9 mouse cellular contexts compared by ENCODE assay signal in genomic region chr1:155281003-155281793, GRCm38 (mm10). TPM values are rescaled to one million over a fixed set of nuclear protein-coding genes. Genes with fewer than 3 reads are reported as not detected.
DNase-seq lines count a peak whose midpoint lies in the region; ATAC-seq and TF ChIP-seq lines count a peak whose summit lies in the region.
"Had no signal": no experiment of that assay in that cellular context is flagged by ENCODE, and none has a peak within 500 bp of the region (broad histone marks: within the 10 kb centered on the region; RNA-seq: fewer than 3 reads in every experiment).

No protein-coding gene starts in this region.

- no peak overlapping the region for H3K4me3 ChIP-seq in bone marrow macrophage, adult 2 months (ENCODE audit: insufficient read depth, low read length)
- no peak overlapping the region for H3K4me3 ChIP-seq in embryonic facial prominence, embryonic 15.5 days (replicated peaks)
- no peak overlapping the region for H3K4me3 ChIP-seq in heart, embryonic 10.5 days
- no peak overlapping the region for H3K4me3 ChIP-seq in kidney, embryonic 15.5 days (replicated peaks)
- no peak overlapping the region for H3K4me3 ChIP-seq in limb, embryonic 14.5 days (replicated peaks; ENCODE audit: low read length)
- H3K4me3 ChIP-seq in midbrain, postnatal 0 days (ENCODE audit: low read depth, low read length): no peak overlapping the region
- no peak overlapping the region for H3K4me3 ChIP-seq in stomach, embryonic 14.5 days (ENCODE audit: low read depth, low read length)
- H3K4me3 ChIP-seq: megakaryocyte, embryonic 14.5 days had no signal

- H3K36me3 ChIP-seq in embryonic facial prominence, embryonic 15.5 days: peaks cover 9% of the 10 kb centered on the region; the same call in 1 of the 2 replicates
- H3K36me3 ChIP-seq in heart, embryonic 10.5 days: peaks cover 7% of the 10 kb centered on the region; the same call in 1 of the 2 replicates
- peaks cover 12% of the 10 kb centered on the region for H3K36me3 ChIP-seq in kidney, embryonic 15.5 days
- no peaks in the 10 kb centered on the region; the same call in 1 of the 2 replicates for H3K36me3 ChIP-seq in limb, embryonic 14.5 days (ENCODE audit: control insufficient read depth, insufficient read depth, low read length)
- H3K36me3 ChIP-seq in midbrain, postnatal 0 days (ENCODE audit: insufficient read depth, low read length): peaks cover 20% of the 10 kb centered on the region
- no peaks in the 10 kb centered on the region; the same call in 1 of the 2 replicates for H3K36me3 ChIP-seq in stomach, embryonic 14.5 days (ENCODE audit: control insufficient read depth, insufficient read depth, low read length)

- peak; percentile 51; the same call in 1 of the 2 replicates for ATAC-seq in embryonic facial prominence, embryonic 15.5 days (ENCODE audit: insufficient number of reproducible peaks, low FRiP score, low TSS enrichment, low read depth)
- ATAC-seq in kidney, embryonic 15.5 days (replicated peaks; ENCODE audit: low FRiP score): peak; percentile 84
- ATAC-seq in limb, embryonic 14.5 days (ENCODE audit: low FRiP score, low read depth): peak; percentile 86
- peak; percentile 80 for ATAC-seq in midbrain, postnatal 0 days (ENCODE audit: low FRiP score)
- ATAC-seq in stomach, embryonic 14.5 days (ENCODE audit: insufficient number of reproducible peaks, insufficient read depth, low FRiP score, low read depth): peak; percentile 76; the same call in 1 of the 2 replicates

- peak; percentile 35 to 52 for DNase-seq in CD8-positive naive resting alpha-beta T cell, adult 2 months (ENCODE audit: low read depth in 2 of 2, low spot score in 2 of 2)
- peak; percentile 89 for DNase-seq in heart, embryonic 10.5 days (ENCODE audit: low spot score)
- peak; percentile 90 for DNase-seq in limb, embryonic 14.5 days (ENCODE audit: low spot score)
- DNase-seq in midbrain, postnatal 0 days (ENCODE audit: low spot score): peak; percentile 94

- TF ChIP-seq CTCF in bone marrow macrophage, adult 2 months (IDR thresholded peaks at IDR 0.05; ENCODE audit: low read depth, low read length): peak; percentile 39; the same call in 1 of the 2 replicates
- TF ChIP-seq CTCF in midbrain, postnatal 0 days (IDR thresholded peaks at IDR 0.05): peak; percentile 95

- H3K9me3 ChIP-seq in embryonic facial prominence, embryonic 15.5 days (replicated peaks): no peaks in the 10 kb centered on the region
- no peaks in the 10 kb centered on the region for H3K9me3 ChIP-seq in heart, embryonic 10.5 days
- no peaks in the 10 kb centered on the region for H3K9me3 ChIP-seq in kidney, embryonic 15.5 days (replicated peaks)
- no peaks in the 10 kb centered on the region for H3K9me3 ChIP-seq in limb, embryonic 14.5 days (ENCODE audit: control insufficient read depth, low read length)
- H3K9me3 ChIP-seq in midbrain, postnatal 0 days (ENCODE audit: low read length): no peaks in the 10 kb centered on the region
- H3K9me3 ChIP-seq in stomach, embryonic 14.5 days (ENCODE audit: control insufficient read depth, low read depth, low read length): no peaks in the 10 kb centered on the region
- H3K9me3 ChIP-seq: megakaryocyte, embryonic 14.5 days had no signal

- no peak overlapping the region for H3K4me2 ChIP-seq in embryonic facial prominence, embryonic 15.5 days (replicated peaks)
- H3K4me2 ChIP-seq in kidney, embryonic 15.5 days: no peak overlapping the region
- no peak overlapping the region for H3K4me2 ChIP-seq in limb, embryonic 14.5 days (replicated peaks; ENCODE audit: low read depth, low read length, severe bottlenecking)
- H3K4me2 ChIP-seq in midbrain, postnatal 0 days (ENCODE audit: low read depth, low read length, poor library complexity, severe bottlenecking): no peak overlapping the region
- H3K4me2 ChIP-seq in stomach, embryonic 14.5 days (replicated peaks; ENCODE audit: low read depth, low read length): no peak overlapping the region

- no peak overlapping the region for H3K27ac ChIP-seq in bone marrow macrophage, adult 2 months (ENCODE audit: insufficient read depth, low read depth, low read length)
- no peak overlapping the region for H3K27ac ChIP-seq in embryonic facial prominence, embryonic 15.5 days (replicated peaks)
- peak overlapping the region; percentile 24; the same call in 1 of the 2 replicates for H3K27ac ChIP-seq in heart, embryonic 10.5 days
- 0 out of 2 replicates have a peak overlapping the region, but pooled peaks have one; percentile 23 for H3K27ac ChIP-seq in kidney, embryonic 15.5 days
- H3K27ac ChIP-seq in limb, embryonic 14.5 days (replicated peaks; ENCODE audit: low read depth, low read length): 0 out of 2 replicates have a peak overlapping the region, but pooled peaks have one; percentile 6
- H3K27ac ChIP-seq in midbrain, postnatal 0 days (ENCODE audit: low read depth, low read length): no peak overlapping the region
- no peak overlapping the region for H3K27ac ChIP-seq in stomach, embryonic 14.5 days (ENCODE audit: low read length)

- WGBS in embryonic facial prominence, embryonic 15.5 days: 48% methylated on average over 18 of the region's 18 CpGs
- 57% methylated on average over 18 of the region's 18 CpGs for WGBS in heart, embryonic 10.5 days
- 42% methylated on average over 18 of the region's 18 CpGs for WGBS in kidney, embryonic 15.5 days
- 50% methylated on average over 18 of the region's 18 CpGs for WGBS in limb, embryonic 14.5 days
- WGBS in midbrain, postnatal 0 days: 61% methylated on average over 18 of the region's 18 CpGs
- 57% methylated on average over 18 of the region's 18 CpGs for WGBS in stomach, embryonic 14.5 days

- TF ChIP-seq POLR2A in bone marrow macrophage, adult 2 months (IDR thresholded peaks at IDR 0.05; ENCODE audit: borderline replicate concordance, low read depth, low read length): no peak
- no peak for TF ChIP-seq POLR2A in limb, embryonic 14.5 days (IDR thresholded peaks at IDR 0.05; ENCODE audit: borderline replicate concordance, extremely low read depth, insufficient read depth, insufficient read length)

- H3K27me3 ChIP-seq in embryonic facial prominence, embryonic 15.5 days: no peaks in the 10 kb centered on the region
- H3K27me3 ChIP-seq in heart, embryonic 10.5 days (ENCODE audit: insufficient read depth, poor library complexity, severe bottlenecking): no peaks in the 10 kb centered on the region
- H3K27me3 ChIP-seq in kidney, embryonic 15.5 days: no peaks in the 10 kb centered on the region
- no peaks in the 10 kb centered on the region for H3K27me3 ChIP-seq in limb, embryonic 14.5 days (ENCODE audit: control insufficient read depth, insufficient read depth, low read length)
- no peaks in the 10 kb centered on the region for H3K27me3 ChIP-seq in midbrain, postnatal 0 days (ENCODE audit: insufficient read depth, low read length)
- H3K27me3 ChIP-seq in stomach, embryonic 14.5 days (ENCODE audit: control insufficient read depth, insufficient read depth, low read length): no peaks in the 10 kb centered on the region
- H3K27me3 ChIP-seq: megakaryocyte, embryonic 14.5 days had no signal

- H3K9ac ChIP-seq in embryonic facial prominence, embryonic 15.5 days: no peak overlapping the region
- H3K9ac ChIP-seq in kidney, embryonic 15.5 days: no peak overlapping the region
- no peak overlapping the region for H3K9ac ChIP-seq in limb, embryonic 14.5 days (ENCODE audit: low read depth, low read length, severe bottlenecking)
- H3K9ac ChIP-seq in midbrain, postnatal 0 days (replicated peaks; ENCODE audit: low read length, poor library complexity, severe bottlenecking): no peak overlapping the region
- no peak overlapping the region for H3K9ac ChIP-seq in stomach, embryonic 14.5 days (replicated peaks; ENCODE audit: low read depth, low read length)

- H3K4me1 ChIP-seq in bone marrow macrophage, adult 2 months (ENCODE audit: control insufficient read depth, insufficient read depth, low read length): no peaks in the 10 kb centered on the region
- peaks cover 7% of the 10 kb centered on the region; the same call in 1 of the 2 replicates for H3K4me1 ChIP-seq in embryonic facial prominence, embryonic 15.5 days
- peaks cover 19% of the 10 kb centered on the region for H3K4me1 ChIP-seq in heart, embryonic 10.5 days
- H3K4me1 ChIP-seq in kidney, embryonic 15.5 days: peaks cover 20% of the 10 kb centered on the region
- peaks cover 3% of the 10 kb centered on the region for H3K4me1 ChIP-seq in limb, embryonic 14.5 days (ENCODE audit: control insufficient read depth, insufficient read depth, low read length)
- no peaks in the 10 kb centered on the region for H3K4me1 ChIP-seq in midbrain, postnatal 0 days (ENCODE audit: insufficient read depth, low read length)
- H3K4me1 ChIP-seq in stomach, embryonic 14.5 days (ENCODE audit: control insufficient read depth, insufficient read depth, low read length): no peaks in the 10 kb centered on the region

RNA-seq across cellular contexts. Expression of gene BC034090, which starts 37.0 kb away (rescaled TPM):
- polyA plus RNA-seq in bone marrow macrophage, adult 2 months (2012; ENCODE audit: insufficient read depth, insufficient read length, missing spikeins): 0.94 TPM in 1 of 2 replicates, not detected in the other
- polyA plus RNA-seq in embryonic facial prominence, embryonic 15.5 days (2015; fragmentation: Nextera tagmentation; extraction: Ambion mirVana): 6.3 and 6.5 TPM in 2 replicates
- polyA plus RNA-seq in heart, embryonic 10.5 days (2016; fragmentation: Nextera tagmentation; extraction: Ambion mirVana): 6.0 and 6.5 TPM in 2 replicates
- 7.0 and 7.2 TPM in 2 replicates for polyA plus RNA-seq in kidney, embryonic 15.5 days (2015; fragmentation: Nextera tagmentation; extraction: Ambion mirVana)
- polyA plus RNA-seq in limb, embryonic 14.5 days (2012; rRNA removed): 28.0 and 31.4 TPM in 2 replicates
- 5.6 and 6.7 TPM in 2 replicates for polyA plus RNA-seq in limb, embryonic 14.5 days (2014; fragmentation: Nextera tagmentation; extraction: Ambion mirVana)
- total RNA-seq in midbrain, postnatal 0 days (2014; rRNA removed): 7.3 and 11.2 TPM in 2 replicates
- polyA plus RNA-seq in midbrain, postnatal 0 days (2015; fragmentation: Nextera tagmentation; extraction: Ambion mirVana): 1.9 TPM in 2 replicates
- polyA plus RNA-seq in stomach, embryonic 14.5 days (2014; fragmentation: Nextera tagmentation; extraction: Ambion mirVana): 3.3 and 3.8 TPM in 2 replicates

Comparison
In these comparisons a context has a peak if more than half of its experiments do, and no peak if none do; other contexts are left out.
1. DNase-seq: peak in every context shown above with its lines; median percentile 94 in midbrain, postnatal 0 days; 90 in limb, embryonic 14.5 days; 89 in heart, embryonic 10.5 days; 44 in CD8-positive naive resting alpha-beta T cell, adult 2 months.
2. H3K27ac ChIP-seq: peak in heart, embryonic 10.5 days (single experiment), kidney, embryonic 15.5 days (single experiment) and limb, embryonic 14.5 days (single experiment); none in bone marrow macrophage, adult 2 months (single experiment), embryonic facial prominence, embryonic 15.5 days (single experiment), midbrain, postnatal 0 days (single experiment) and stomach, embryonic 14.5 days (single experiment).
3. Peak in every context shown above with its lines, with median percentiles within 50 percentile points of each other: ATAC-seq.